Mouse (Mus musculus) CH12.LX (cell line): ENCODE results near the gene Gm21973. TPM values are rescaled to one million over a fixed set of nuclear protein-coding genes. Genes with fewer than 3 reads are reported as not detected.

Experiments
- DNase-seq: peaks from one replicate; pipeline ENCODE4 v3.0.0-alpha.2; 2013; ENCODE audit errors: extremely low read depth
- H3K27ac ChIP-seq: 2 replicates; pipeline ENCODE4 v1.5.1; 2012; ENCODE audit warnings: low read depth, mild to moderate bottlenecking, control low read depth, moderate library complexity; ENCODE audit not compliant: insufficient read depth
- H3K27me3 ChIP-seq: replicated peaks from 2 replicates; pipeline ENCODE3; 2012; ENCODE audit warnings: inconsistent platforms
- H3K36me3 ChIP-seq, 2 experiments: replicated peaks in 1 of 2; 2 replicates each; pipeline versions ENCODE3 to v1.6.1; 2012; ENCODE audit warnings: inconsistent platforms in 1 of 2, low read length in 1 of 2, mild to moderate bottlenecking in 1 of 2, mixed read lengths in 1 of 2, moderate library complexity in 1 of 2; ENCODE audit not compliant: control insufficient read depth in 1 of 2, insufficient read depth in 1 of 2
- H3K4me1 ChIP-seq, 2 experiments: 2 replicates each; pipeline ENCODE4 v1.6.1; 2012; ENCODE audit warnings: inconsistent platforms in 1 of 2, moderate library complexity in 1 of 2; ENCODE audit not compliant: insufficient read depth in 2 of 2, control insufficient read depth in 1 of 2
- H3K4me2 ChIP-seq: 2 replicates; pipeline ENCODE4 v1.6.1; 2012; ENCODE audit warnings: low read depth, mild to moderate bottlenecking, control low read depth; ENCODE audit not compliant: poor library complexity, insufficient read depth, severe bottlenecking
- H3K4me3 ChIP-seq, 3 experiments: fragments of 150-350 bp in 1 of 3; sonication (generic) in 1 of 3; replicated peaks in 1 of 3; 2 replicates each; pipeline versions ENCODE3 to v1.5.1; 2011 to 2012; ENCODE audit warnings: low read depth in 2 of 3, low read length in 2 of 3, mild to moderate bottlenecking in 2 of 3, moderate library complexity in 2 of 3, control low read depth in 1 of 3, improper control_type of control experiment in 1 of 3, inconsistent platforms in 1 of 3, mixed read lengths in 1 of 3; ENCODE audit not compliant: poor library complexity in 1 of 3
- H3K79me2 ChIP-seq: replicated peaks from 2 replicates; pipeline ENCODE4 v1.6.1; 2012; ENCODE audit warnings: mild to moderate bottlenecking, moderate library complexity; ENCODE audit not compliant: control insufficient read depth, poor library complexity, insufficient read depth, severe bottlenecking; ENCODE audit errors: extremely low read depth
- H3K9ac ChIP-seq: 2 replicates; pipeline ENCODE4 v1.6.1; 2012; ENCODE audit warnings: low read depth, mild to moderate bottlenecking, control low read depth, moderate library complexity; ENCODE audit not compliant: insufficient read depth
- H3K9me3 ChIP-seq: replicated peaks from 2 replicates; pipeline ENCODE3; 2012; ENCODE audit warnings: low read length, inconsistent platforms, mixed read lengths
- BHLHE40 ChIP-seq: IDR thresholded peaks from 2 replicates; pipeline ENCODE4 v1.6.1; 2011; ENCODE audit warnings: mild to moderate bottlenecking, low read depth, low read length, improper control_type of control experiment
- CHD1 ChIP-seq: IDR thresholded peaks from 2 replicates; pipeline ENCODE4 v1.6.1; 2012; ENCODE audit warnings: low read depth, low read length, improper control_type of control experiment, inconsistent platforms
- CHD2 ChIP-seq: IDR thresholded peaks from 2 replicates; pipeline ENCODE4 v1.6.1; 2011; ENCODE audit warnings: low read length, improper control_type of control experiment
- CTCF ChIP-seq, 2 experiments: IDR thresholded peaks in 1 of 2; conservative IDR thresholded peaks in 1 of 2; 2 replicates each; pipeline ENCODE4 v1.5.1; 2011 to 2012; ENCODE audit warnings: low read depth in 2 of 2, low read length in 2 of 2, improper control_type of control experiment in 1 of 2, inconsistent platforms in 1 of 2, mild to moderate bottlenecking in 1 of 2, moderate library complexity in 1 of 2
- ELF1 ChIP-seq: IDR thresholded peaks from 2 replicates; pipeline ENCODE4 v1.6.1; 2014; ENCODE audit warnings: low read depth, mild to moderate bottlenecking, inconsistent platforms, low read length, improper control_type of control experiment
- EP300 ChIP-seq: IDR thresholded peaks from 2 replicates; pipeline ENCODE4 v1.6.1; 2011; ENCODE audit warnings: low read length, improper control_type of control experiment
- ETS1 ChIP-seq: conservative IDR thresholded peaks from 2 replicates; pipeline ENCODE4 v1.6.1; 2012; ENCODE audit warnings: low read depth, mild to moderate bottlenecking, inconsistent platforms, low read length, improper control_type of control experiment, moderate library complexity
- GABPA ChIP-seq: IDR thresholded peaks from 2 replicates; pipeline ENCODE4 v1.6.1; 2012; ENCODE audit warnings: low read depth, low read length, improper control_type of control experiment, inconsistent platforms; ENCODE audit not compliant: insufficient replicate concordance
- IRF4 ChIP-seq: IDR thresholded peaks from 2 replicates; pipeline ENCODE4 v1.6.1; 2014; ENCODE audit warnings: low read depth, mild to moderate bottlenecking, inconsistent platforms, low read length, improper control_type of control experiment
- MAFK ChIP-seq: IDR thresholded peaks from 2 replicates; pipeline ENCODE4 v1.6.1; 2011; ENCODE audit warnings: low read length, improper control_type of control experiment; ENCODE audit not compliant: insufficient replicate concordance
- MAX ChIP-seq: IDR thresholded peaks from 2 replicates; pipeline ENCODE4 v1.6.1; 2011; ENCODE audit warnings: low read length, improper control_type of control experiment
- MAZ ChIP-seq: IDR thresholded peaks from 2 replicates; pipeline ENCODE4 v1.6.1; 2012; ENCODE audit warnings: low read depth, mild to moderate bottlenecking, inconsistent platforms, low read length, improper control_type of control experiment, moderate library complexity
- MXI1 ChIP-seq: IDR thresholded peaks from 2 replicates; pipeline ENCODE4 v1.6.1; 2011; ENCODE audit warnings: mild to moderate bottlenecking, low read depth, low read length, improper control_type of control experiment
- MYC ChIP-seq: IDR thresholded peaks from 2 replicates; pipeline ENCODE4 v1.6.1; 2011; ENCODE audit warnings: low read depth, mild to moderate bottlenecking, improper control_type of control experiment, low read length
- NRF1 ChIP-seq: IDR thresholded peaks from 2 replicates; pipeline ENCODE4 v1.6.1; 2014; ENCODE audit warnings: low read depth, mild to moderate bottlenecking, inconsistent platforms, low read length, improper control_type of control experiment, moderate library complexity
- POLR2A ChIP-seq: IDR thresholded peaks from 2 replicates; pipeline ENCODE4 v1.6.1; 2011; ENCODE audit warnings: low read depth, mild to moderate bottlenecking, improper control_type of control experiment, low read length
- POLR2AphosphoS2 ChIP-seq: IDR thresholded peaks from 2 replicates; pipeline ENCODE4 v1.6.1; 2011; ENCODE audit warnings: low read depth, low read length, improper control_type of control experiment
- RCOR1 ChIP-seq: conservative IDR thresholded peaks from 2 replicates; pipeline ENCODE4 v1.6.1; 2012; ENCODE audit warnings: low read depth, mild to moderate bottlenecking, inconsistent platforms, low read length, improper control_type of control experiment
- SMC3 ChIP-seq: IDR thresholded peaks from 2 replicates; pipeline ENCODE4 v1.6.1; 2011; ENCODE audit warnings: low read depth, low read length, improper control_type of control experiment
- UBTF ChIP-seq: IDR thresholded peaks from 2 replicates; pipeline ENCODE4 v1.6.1; 2012; ENCODE audit warnings: low read depth, mild to moderate bottlenecking, inconsistent platforms, low read length, improper control_type of control experiment, moderate library complexity
- USF2 ChIP-seq: conservative IDR thresholded peaks from 2 replicates; pipeline ENCODE4 v1.6.1; 2011; ENCODE audit warnings: low read depth, low read length, improper control_type of control experiment
- ZC3H11A ChIP-seq: IDR thresholded peaks from 2 replicates; pipeline ENCODE4 v1.6.1; 2012; ENCODE audit warnings: low read depth, mild to moderate bottlenecking, inconsistent platforms, low read length, improper control_type of control experiment
- ZKSCAN1 ChIP-seq: IDR thresholded peaks from 2 replicates; pipeline ENCODE4 v1.6.1; 2012; ENCODE audit warnings: low read depth, inconsistent platforms, low read length, improper control_type of control experiment, borderline replicate concordance
- ZMIZ1 ChIP-seq: IDR thresholded peaks from 2 replicates; pipeline ENCODE4 v1.6.1; 2012; ENCODE audit warnings: low read depth, mild to moderate bottlenecking, inconsistent platforms, low read length, improper control_type of control experiment
- ZNF384 ChIP-seq: IDR thresholded peaks from 2 replicates; pipeline ENCODE4 v1.6.1; 2012; ENCODE audit warnings: low read depth, low read length, improper control_type of control experiment, inconsistent platforms
- dilution Hi-C: fragments of 300-500 bp; cut with MboI; formaldehyde crosslinking; loops from 2 replicates; pipeline ENCODE4 v1.14.3; 2020; ENCODE audit warnings: low sequenced_read_pairs; ENCODE audit not compliant: extremely low pct_unique_long_range_greater_than_20kb, extremely low pct_ligation_motif_present
- in situ Hi-C: fragments of 300-500 bp; cut with MboI; formaldehyde crosslinking; loops from 3 replicates; pipeline ENCODE4 v1.14.3; 2019; ENCODE audit warnings: low sequenced_read_pairs, low pct_ligation_motif_present, low pct_unique_long_range_greater_than_20kb, mixed read lengths
- polyA plus RNA-seq: library from polyadenylated mRNA; unstranded; fragments of >175 nt; gene quantifications from 2 replicates; pipeline ENCODE4 v1.2.1, GENCODE M21; 2012; ENCODE audit warnings: low read depth; ENCODE audit not compliant: insufficient read length
- total RNA-seq, 2 experiments: library from RNA; depleted of rRNA; stranded (reverse); fragments of 300-350 nt in 1 of 2; fragments of >200 nt in 1 of 2; gene quantifications; 2 replicates each; pipeline ENCODE4 v1.2.3; 2012 to 2014

Gm21973 gene
- total and polyA plus RNA-seq, 3 experiments = not detected

GRCm38 (mm10) chr15:10409842-10410241 lies 84.7 kb downstream of the Gm21973 start:
- no peak for TF ChIP-seq IRF4
- no peak for TF ChIP-seq CHD1
- TF ChIP-seq POLR2AphosphoS2 = no peak
- no peak for TF ChIP-seq EP300
- no peak for TF ChIP-seq UBTF
- TF ChIP-seq MYC = no peak
- no peak for TF ChIP-seq ELF1
- TF ChIP-seq USF2 = no peak
- TF ChIP-seq ZNF384 = no peak
- TF ChIP-seq NRF1 = no peak
- TF ChIP-seq ZMIZ1 = no peak
- TF ChIP-seq CTCF (conservative IDR thresholded peaks at IDR 0.05 in 1 of 2, IDR thresholded peaks at IDR 0.05 in 1 of 2; ENCODE audit: low read depth in 2 of 2, low read length in 2 of 2) = no peak
- TF ChIP-seq ZC3H11A = no peak
- TF ChIP-seq ZKSCAN1 = no peak
- no peak for TF ChIP-seq RCOR1
- no peak for TF ChIP-seq MAX
- TF ChIP-seq ETS1 = no peak
- no peak for TF ChIP-seq MAZ
- no peak for TF ChIP-seq CHD2
- TF ChIP-seq BHLHE40 = no peak

GRCm38 (mm10) chr15:10410881-10411280 lies 85.7 kb downstream of the Gm21973 start:
- in situ Hi-C loops = no loop called here
- Histone ChIP-seq H3K27ac (no peak overlapping the region), H3K4me2 (no peak overlapping the region), H3K79me2 (no peaks in the 10 kb centered on the region), H3K4me3 (no peak overlapping the region), H3K4me1 (0 out of 4 replicates have a peak, but pooled peaks cover 0 to 3% of the 10 kb centered on the region in 2 experiments), H3K9me3 (no peaks in the 10 kb centered on the region), H3K9ac (no peak overlapping the region), H3K36me3 (no peaks in the 10 kb centered on the region), H3K27me3 (no peaks in the 10 kb centered on the region)
- dilution Hi-C loops = no loop called here
- TF ChIP-seq MAX (no peak), MYC (no peak), ZKSCAN1 (no peak), MAFK (no peak), ZNF384 (no peak), CTCF (conservative IDR thresholded peaks at IDR 0.05 in 1 of 2, IDR thresholded peaks at IDR 0.05 in 1 of 2; ENCODE audit: low read depth in 2 of 2, low read length in 2 of 2) (no peak), MXI1 (no peak), GABPA (no peak), ZMIZ1 (no peak), USF2 (no peak), SMC3 (no peak), POLR2A (no peak)
- DNase-seq = no peak

More at GRCm38 (mm10) chr15:10409842-10410241, 84.7 kb downstream of the Gm21973 start:
- no peak overlapping the region for H3K9ac ChIP-seq
- H3K9me3 ChIP-seq = no peaks in the 10 kb centered on the region
- dilution Hi-C loops (no loop called here), in situ Hi-C loops (no loop called here)
- H3K4me1 ChIP-seq = 0 out of 4 replicates have a peak, but pooled peaks cover 0 to 3% of the 10 kb centered on the region in 2 experiments
- H3K4me3 ChIP-seq = no peak overlapping the region
- no peak for DNase-seq
- H3K36me3 ChIP-seq = no peaks in the 10 kb centered on the region
- H3K79me2 ChIP-seq = no peaks in the 10 kb centered on the region
- no peak overlapping the region for H3K4me2 ChIP-seq
- H3K27me3 ChIP-seq = no peaks in the 10 kb centered on the region
- H3K27ac ChIP-seq = no peak overlapping the region
